Mouse (Mus musculus) heart, postnatal 36 days (tissue): Measurements from ENCODE around the gene Plaa. TPM values are rescaled to one million over a fixed set of nuclear protein-coding genes. Genes with fewer than 3 reads are reported as not detected.
"Not testable (repeated sequence)": the region's sequence is repeated elsewhere in the genome, so short reads cannot be mapped to it uniquely, and the experiment has no call there.

Source experiments
- DNase-seq, 2 experiments: peaks; one replicate each; pipeline ENCODE4 v3.0.0; 2021 to 2022
- intact Hi-C: fragments of 180-260 bp; cut with DNase I; formaldehyde crosslinking; loops from one replicate; pipeline ENCODE4 v1.15.1; 2025
- total RNA-seq, 2 experiments: library from RNA; stranded (reverse); gene quantifications; 2 replicates each; pipeline ENCODE4 v1.2.3; 2021

The Plaa gene
- 10 to 100 TPM; 47.1 to 47.2 TPM for total RNA-seq

- intact Hi-C loops, result loop anchor here (1.0 to 2.0 kb wide), 2 partner anchors 11 to 46 kb away; partner anchors contain the start of genes Caap1, Gm10306 and Ift74
- DNase-seq, result peak; percentile 90 to 94
Observed at GRCm38 (mm10) chr4:94603031-94603629, at the start of gene Plaa. TSS of gene Plaa (minus strand) at chr4:94603244.

- DNase-seq, intact Hi-C loops: not testable (repeated sequence)
Observed at GRCm38 (mm10) chr4:94650426-94651175, 47.6 kb upstream of the Plaa start.

GRCm38 (mm10) chr4:94649920-94650319, 46.9 kb upstream of the Plaa start, which contains the start of gene Lrrc19:
TSS of gene Lrrc19 (minus strand) at chr4:94650144.
- no peak for DNase-seq
- intact Hi-C loops, result no loop called here

GRCm38 (mm10) chr4:94643141-94643540, 40.1 kb upstream of the Plaa start:
- intact Hi-C loops, result no loop called here
- no peak for DNase-seq

GRCm38 (mm10) chr4:94620077-94620476, 17.0 kb upstream of the Plaa start:
- DNase-seq, result no peak
- intact Hi-C loops, result no loop called here

GRCm38 (mm10) chr4:94614627-94615006, 11.6 kb upstream of the Plaa start:
- intact Hi-C loops, result loop anchor here (1.0 kb wide), 1 partner anchor 11 kb away; the partner anchor contains the start of gene Plaa
- no peak for DNase-seq

- intact Hi-C loops, result loop anchor here (1.0 kb wide), 1 partner anchor 11 kb away; the partner anchor contains the start of gene Plaa
- peak; percentile 86 to 87 for DNase-seq
Observed at GRCm38 (mm10) chr4:94613972-94614626, 11.1 kb upstream of the Plaa start, which contains the start of gene Ift74. TSS of gene Ift74 (plus strand) at chr4:94614491.

- DNase-seq, result no peak
- intact Hi-C loops, result no loop called here
Observed at GRCm38 (mm10) chr4:94610339-94610738, 7.3 kb upstream of the Plaa start.

- DNase-seq, result no peak
- intact Hi-C loops, result no loop called here
Observed at GRCm38 (mm10) chr4:94605591-94605990, 2.5 kb upstream of the Plaa start.

- intact Hi-C loops, result no loop called here
- no peak for DNase-seq
Observed at GRCm38 (mm10) chr4:94604452-94605019, 1.5 kb upstream of the Plaa start.

GRCm38 (mm10) chr4:94602496-94603030, 481 bp downstream of the Plaa start:
- intact Hi-C loops, result loop anchor here (1.0 to 2.0 kb wide), 2 partner anchors 12 to 46 kb away; partner anchors contain the start of genes Caap1, Gm10306 and Ift74
- DNase-seq, result no peak

GRCm38 (mm10) chr4:94601395-94601794, 1.6 kb downstream of the Plaa start:
- no peak for DNase-seq
- intact Hi-C loops, result no loop called here

GRCm38 (mm10) chr4:94592709-94593108, 10.3 kb downstream of the Plaa start:
- intact Hi-C loops, result no loop called here
- DNase-seq, result no peak

GRCm38 (mm10) chr4:94591765-94592381, 11.2 kb downstream of the Plaa start:
- DNase-seq, result no peak
- intact Hi-C loops, result no loop called here

- no peak for DNase-seq
- intact Hi-C loops, result no loop called here
Observed at GRCm38 (mm10) chr4:94572677-94573076, 30.4 kb downstream of the Plaa start.

- intact Hi-C loops, result no loop called here
Observed at GRCm38 (mm10) chr4:94564297-94564696, 38.7 kb downstream of the Plaa start.

GRCm38 (mm10) chr4:94561954-94562648, 40.9 kb downstream of the Plaa start:
- intact Hi-C loops, result no loop called here
- no peak for DNase-seq

More at GRCm38 (mm10) chr4:94564297-94564696, 38.7 kb downstream of the Plaa start:
- no peak for DNase-seq

GRCm38 (mm10) chr4:94560316-94560715, 42.7 kb downstream of the Plaa start:
- intact Hi-C loops, result no loop called here

GRCm38 (mm10) chr4:94559266-94559665, 43.8 kb downstream of the Plaa start:
- DNase-seq, result no peak
- intact Hi-C loops, result no loop called here

More at GRCm38 (mm10) chr4:94560316-94560715, 42.7 kb downstream of the Plaa start:
- no peak for DNase-seq
